Mouse (Mus musculus) myocyte (in vitro differentiated cells): ENCODE results near the gene Fastkd1. TPM values are rescaled to one million over a fixed set of nuclear protein-coding genes. Genes with fewer than 3 reads are reported as not detected.

Experiments
- polyA plus RNA-seq: library from polyadenylated mRNA; unstranded; fragments of >200 nt; fragmentation: generic; extraction: Trizol; gene quantifications from one replicate; pipeline ENCODE4 v1.2.1, GENCODE M21; 2012; ENCODE audit warnings: missing spikeins

Fastkd1 gene
- polyA plus RNA-seq, 1 experiment, result 7.5 TPM

Other genes with a start within 250 kb of the Fastkd1 start
- gene Lrp2, start 127.5 kb downstream of the Fastkd1 start, polyA plus RNA-seq, result 0.07 TPM
- gene Bbs5, start 66.3 kb downstream of the Fastkd1 start, polyA plus RNA-seq, result 7.6 TPM
- 184 TPM for gene Klhl41, start 43.4 kb downstream of the Fastkd1 start, polyA plus RNA-seq
- gene Ppig, start 9.0 kb upstream of the Fastkd1 start, polyA plus RNA-seq, result 7.6 TPM
- 0.58 TPM for gene Ccdc173, start 76.1 kb upstream of the Fastkd1 start, polyA plus RNA-seq
- gene Phospho2, start 76.1 kb upstream of the Fastkd1 start, polyA plus RNA-seq, result 11.5 TPM
- 0.24 TPM for gene Klhl23, start 108.4 kb upstream of the Fastkd1 start, polyA plus RNA-seq
- 36.4 TPM for gene Ssb, start 148.0 kb upstream of the Fastkd1 start, polyA plus RNA-seq
- gene Mettl5, start 172.1 kb upstream of the Fastkd1 start, polyA plus RNA-seq, result 14.3 TPM
- gene Ubr3, start 183.7 kb upstream of the Fastkd1 start, polyA plus RNA-seq, result 12.4 TPM